In the genomic region with DNA sequence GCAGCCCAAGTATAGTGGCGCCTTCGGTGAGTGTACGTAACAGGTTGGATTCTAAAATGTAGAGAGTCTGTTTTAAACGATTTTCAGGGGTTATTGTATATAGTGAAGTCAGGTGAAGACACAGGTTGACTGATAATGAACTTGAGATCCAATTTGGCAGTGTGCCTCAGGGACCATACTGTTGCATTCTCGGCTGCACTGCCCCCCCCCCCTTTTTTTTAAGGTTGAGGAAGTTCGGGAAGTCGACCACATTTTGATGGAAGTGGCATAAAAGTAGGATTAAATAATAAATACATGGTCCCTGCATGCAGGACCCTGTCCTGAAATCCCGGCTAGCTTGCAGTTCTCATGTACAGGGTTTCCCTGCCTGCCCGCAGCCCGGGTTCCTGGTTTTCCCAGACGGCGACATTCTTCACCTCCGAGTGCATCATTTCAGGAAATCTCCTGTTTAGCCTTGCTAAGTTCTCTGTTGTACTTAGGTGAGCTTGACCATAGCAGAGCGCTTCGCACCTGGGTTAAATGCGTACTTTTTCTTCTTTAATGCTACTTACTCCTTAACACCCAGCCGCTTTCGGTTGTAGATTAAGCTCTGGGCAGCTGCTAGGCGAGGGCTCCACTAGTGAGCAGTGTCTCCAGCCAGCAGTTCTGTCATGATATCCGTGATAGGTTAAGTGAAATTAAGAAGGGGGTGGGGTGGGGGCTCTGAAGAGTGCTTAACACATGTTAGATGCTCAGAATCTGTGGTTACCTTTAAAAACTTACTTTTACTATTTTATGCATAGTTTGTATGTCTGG, we compare ENCODE assay signal across 8 mouse cellular contexts. TPM values are rescaled to one million over a fixed set of nuclear protein-coding genes. Genes with fewer than 3 reads are reported as not detected.
DNase-seq lines count a peak whose midpoint lies in the region; ATAC-seq and TF ChIP-seq lines count a peak whose summit lies in the region.

No protein-coding gene starts in this region.

- DNase-seq in CD4-positive, CD25-positive, alpha-beta regulatory T cell, adult 2 months (ENCODE audit: low read depth, low spot score): peak; percentile 15
- peak; percentile 52 for DNase-seq in 416B (ENCODE audit: low read depth)
- DNase-seq in kidney, postnatal 10 days: peak; percentile 27
- DNase-seq in neural tube, embryonic 11.5 days (ENCODE audit: low spot score): no peak
- DNase-seq in adrenal gland, adult (ENCODE audit: inconsistent age in 2 of 2, low spot score in 1 of 2): no peak
- no peak for DNase-seq in B cell, adult 2 months

- no peak for TF ChIP-seq POLR2A in embryonic fibroblast, embryonic 13.5 days (IDR thresholded peaks at IDR 0.05; ENCODE audit: low read depth, low read length)

- peak overlapping the region; percentile 60 for H3K4me3 ChIP-seq in embryonic fibroblast, embryonic 13.5 days (ENCODE audit: insufficient read depth, low read length)
- peak overlapping the region; percentile 75 for H3K4me3 ChIP-seq in neural tube, embryonic 11.5 days (ENCODE audit: low read depth, low read length)

- ATAC-seq in CD4-positive, CD25-positive, alpha-beta regulatory T cell, adult 4 months: no peak
- ATAC-seq in neural tube, embryonic 11.5 days (ENCODE audit: insufficient read depth, low FRiP score, low TSS enrichment): 0 out of 2 replicates have a peak, but pooled peaks have one; percentile 52

- peak overlapping the region; percentile 49 for H3K27ac ChIP-seq in embryonic fibroblast, embryonic 13.5 days (ENCODE audit: insufficient read depth, low read length)
- peak overlapping the region; percentile 75 for H3K27ac ChIP-seq in neural tube, embryonic 11.5 days (ENCODE audit: low read depth, low read length)

- H3K27me3 ChIP-seq in neural tube, embryonic 11.5 days (ENCODE audit: control insufficient read depth, insufficient read depth, low read length): no peaks in the 10 kb centered on the region

- H3K36me3 ChIP-seq in neural tube, embryonic 11.5 days (ENCODE audit: control insufficient read depth, insufficient read depth, low read length): peaks cover 4% of the 10 kb centered on the region

- no peaks in the 10 kb centered on the region for H3K9me3 ChIP-seq in neural tube, embryonic 11.5 days (ENCODE audit: control insufficient read depth, low read length)

- 2% methylated on average over 20 of the region's 20 CpGs for WGBS in neural tube, embryonic 11.5 days

- H3K9ac ChIP-seq in neural tube, embryonic 11.5 days (ENCODE audit: low read length): peak overlapping the region; percentile 73

- peak overlapping the region; percentile 46 for H3K4me2 ChIP-seq in neural tube, embryonic 11.5 days (ENCODE audit: low read depth)

- peaks cover 2% of the 10 kb centered on the region; the same call in 1 of the 2 replicates for H3K4me1 ChIP-seq in embryonic fibroblast, embryonic 13.5 days (ENCODE audit: control insufficient read depth, insufficient read depth, low read length)
- H3K4me1 ChIP-seq in neural tube, embryonic 11.5 days (ENCODE audit: control insufficient read depth, insufficient read depth, low read length): no peaks in the 10 kb centered on the region

- no peak for TF ChIP-seq CTCF in embryonic fibroblast, embryonic 13.5 days (IDR thresholded peaks at IDR 0.05; ENCODE audit: borderline replicate concordance, insufficient read depth, low read length)

RNA-seq across cellular contexts. Expression of a gene that starts 0.7 kb away (rescaled TPM):
- polyA plus RNA-seq in CD4-positive, CD25-positive, alpha-beta regulatory T cell, adult 4 months (2017; shearing (Covaris generic)): 10 to 100 TPM; 11.4 to 24.8 TPM
- 8.9 and 9.4 TPM in 2 replicates for polyA plus RNA-seq in embryonic fibroblast, embryonic 13.5 days (2011; ENCODE audit: insufficient read length, low read depth, missing spikeins)
- polyA plus RNA-seq in neural tube, embryonic 11.5 days (2014; fragmentation: Nextera tagmentation; extraction: Ambion mirVana): 16.0 and 16.9 TPM in 2 replicates

RNA-seq across cellular contexts. Expression of a gene that starts 12.7 kb away (rescaled TPM):
- 10 to 100 TPM; 28.7 to 49.1 TPM for polyA plus RNA-seq in CD4-positive, CD25-positive, alpha-beta regulatory T cell, adult 4 months (2017; shearing (Covaris generic))
- polyA plus RNA-seq in embryonic fibroblast, embryonic 13.5 days (2011; ENCODE audit: insufficient read length, low read depth, missing spikeins): 25.0 and 31.6 TPM in 2 replicates
- 31.1 and 31.5 TPM in 2 replicates for polyA plus RNA-seq in neural tube, embryonic 11.5 days (2014; fragmentation: Nextera tagmentation; extraction: Ambion mirVana)

RNA-seq across cellular contexts. Expression of a gene that starts 22.7 kb away (rescaled TPM):
- polyA plus RNA-seq in CD4-positive, CD25-positive, alpha-beta regulatory T cell, adult 4 months (2017; shearing (Covaris generic)): 100 to 1,000 TPM; 218 to 226 TPM
- 159 and 199 TPM in 2 replicates for polyA plus RNA-seq in embryonic fibroblast, embryonic 13.5 days (2011; ENCODE audit: insufficient read length, low read depth, missing spikeins)
- polyA plus RNA-seq in neural tube, embryonic 11.5 days (2014; fragmentation: Nextera tagmentation; extraction: Ambion mirVana): 321 and 347 TPM in 2 replicates

RNA-seq across cellular contexts. Expression of a gene that starts 47.1 kb away (rescaled TPM):
- 100 to 1,000 TPM; 149 to 151 TPM for polyA plus RNA-seq in CD4-positive, CD25-positive, alpha-beta regulatory T cell, adult 4 months (2017; shearing (Covaris generic))
- polyA plus RNA-seq in embryonic fibroblast, embryonic 13.5 days (2011; ENCODE audit: insufficient read length, low read depth, missing spikeins): 23.0 and 23.3 TPM in 2 replicates
- 33.2 and 34.7 TPM in 2 replicates for polyA plus RNA-seq in neural tube, embryonic 11.5 days (2014; fragmentation: Nextera tagmentation; extraction: Ambion mirVana)

Comparison
In these comparisons a context has a peak if more than half of its experiments do, and no peak if none do; other contexts are left out.
1. DNase-seq: peak in CD4-positive, CD25-positive, alpha-beta regulatory T cell, adult 2 months (single experiment), 416B (single experiment) and kidney, postnatal 10 days (single experiment); none in neural tube, embryonic 11.5 days (single experiment), adrenal gland, adult (0 of 2) and B cell, adult 2 months (0 of 2).